Mouse (Mus musculus) cortical plate, adult 2 months (tissue): ENCODE results near the gene Ghsr.

ENCODE experiments used
- CTCF ChIP-seq: fragments of 200-500 bp; IDR thresholded peaks from 2 replicates; pipeline ENCODE4 v1.5.1; 2011; ENCODE audit warnings: mild to moderate bottlenecking, control low read depth, low read length; ENCODE audit not compliant: insufficient read depth; ENCODE audit errors: extremely low read depth
- POLR2A ChIP-seq: fragments of 200-500 bp; IDR thresholded peaks from 2 replicates; pipeline ENCODE4 v1.6.1; 2011; ENCODE audit warnings: mild to moderate bottlenecking, low read length, control low read depth; ENCODE audit not compliant: insufficient read depth; ENCODE audit errors: extremely low read depth

- no peak for TF ChIP-seq CTCF
- no peak for TF ChIP-seq POLR2A
These were observed 56.3 kb downstream of the Ghsr start for GRCm38 (mm10) chr3:27427406-27427805.
